Mouse (Mus musculus): ENCODE data around the gene Gsn.

Gsn gene

DNA sequence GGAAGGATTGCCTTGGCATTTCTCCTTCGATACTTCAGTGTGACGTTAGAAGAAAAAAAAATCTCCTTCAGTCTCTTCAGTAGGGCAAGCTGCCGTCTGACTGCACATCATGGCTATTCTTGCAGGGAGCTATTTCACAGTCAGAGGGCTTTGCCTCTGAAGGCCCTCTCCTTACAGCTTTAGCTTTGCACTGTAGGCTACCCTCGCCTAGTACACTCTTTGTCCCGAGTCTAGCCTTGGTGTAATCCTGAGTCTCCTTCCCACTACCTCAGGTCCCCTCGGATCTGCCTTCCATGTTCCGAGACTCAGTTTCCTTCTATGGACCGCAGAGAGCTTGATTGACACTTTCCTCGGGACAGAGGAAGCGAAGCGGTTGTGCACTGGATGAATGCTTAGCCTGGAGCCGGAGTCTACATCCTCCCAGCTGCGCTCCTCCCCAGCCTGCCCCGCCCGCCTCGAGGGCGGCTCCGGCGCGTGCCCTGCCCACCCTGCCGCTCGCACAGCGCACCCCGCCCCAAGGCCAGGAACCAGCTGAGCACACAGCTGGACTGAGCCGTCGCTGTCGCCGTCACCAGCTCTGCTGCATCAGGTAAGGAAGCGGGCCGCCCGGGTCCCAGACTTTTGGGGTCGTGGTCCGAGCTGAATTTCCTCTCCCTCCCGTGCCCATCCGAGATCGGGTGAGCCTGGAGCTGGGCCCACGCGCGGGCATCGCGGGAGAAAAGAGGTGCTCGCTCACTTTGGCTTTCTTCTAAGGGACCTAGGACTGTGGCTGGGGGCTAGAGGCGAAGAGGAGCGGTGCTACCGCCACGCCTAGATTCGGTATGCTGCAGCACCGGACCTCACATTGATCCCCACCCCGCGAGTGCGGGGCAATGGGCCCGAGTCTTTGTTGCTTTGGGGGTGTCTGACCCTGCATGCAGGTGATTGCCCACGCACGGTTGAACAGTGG lies at the start of gene Gsn:
Gene Gsn (plus strand): TSS at position 496 of the 949 bp plus-strand sequence.
- DNase-seq (ENCODE audit: low read depth): peak; percentile 60

DNA sequence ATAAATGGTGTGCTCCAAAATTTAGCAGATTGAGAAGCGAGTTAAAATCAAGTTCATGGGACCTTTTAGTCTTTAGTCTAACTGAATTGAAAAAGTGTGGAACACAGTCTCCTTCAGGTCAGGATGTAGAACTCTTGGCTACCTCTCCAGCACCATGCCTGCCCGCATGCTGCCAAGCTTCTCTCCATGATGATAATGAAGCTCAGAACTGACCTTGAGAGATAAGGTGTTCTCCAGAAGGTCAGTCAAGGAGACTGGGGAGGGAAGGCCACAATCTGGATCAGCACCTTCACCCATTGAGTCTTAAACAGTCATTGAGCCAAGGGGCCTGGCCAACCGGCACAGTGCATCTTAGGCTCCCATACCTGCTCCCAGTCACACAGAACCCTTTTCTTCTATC lies 49.4 kb upstream of the Gsn start:
- DNase-seq (ENCODE audit: low read depth): no peak

DNA sequence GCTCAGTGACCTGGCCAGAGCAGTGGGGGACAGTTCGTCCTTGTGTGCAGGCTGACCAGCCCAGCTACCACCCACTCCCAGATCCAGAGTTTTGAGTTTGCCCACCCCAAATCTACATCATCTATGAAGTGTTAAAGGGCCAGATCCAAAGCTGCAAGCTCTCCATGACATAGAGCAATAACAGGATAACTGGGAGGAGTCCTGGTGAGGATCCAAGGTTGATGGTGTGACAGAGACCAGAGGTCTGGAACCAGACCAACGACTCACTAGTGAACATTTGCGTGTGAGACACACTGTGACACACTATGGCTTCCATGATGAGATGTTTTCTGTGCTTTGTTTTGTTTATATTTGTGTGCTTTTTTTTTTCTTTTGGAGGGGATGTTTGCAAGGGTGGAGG lies 48.1 kb upstream of the Gsn start:
- no peak for DNase-seq (ENCODE audit: low read depth)

DNA sequence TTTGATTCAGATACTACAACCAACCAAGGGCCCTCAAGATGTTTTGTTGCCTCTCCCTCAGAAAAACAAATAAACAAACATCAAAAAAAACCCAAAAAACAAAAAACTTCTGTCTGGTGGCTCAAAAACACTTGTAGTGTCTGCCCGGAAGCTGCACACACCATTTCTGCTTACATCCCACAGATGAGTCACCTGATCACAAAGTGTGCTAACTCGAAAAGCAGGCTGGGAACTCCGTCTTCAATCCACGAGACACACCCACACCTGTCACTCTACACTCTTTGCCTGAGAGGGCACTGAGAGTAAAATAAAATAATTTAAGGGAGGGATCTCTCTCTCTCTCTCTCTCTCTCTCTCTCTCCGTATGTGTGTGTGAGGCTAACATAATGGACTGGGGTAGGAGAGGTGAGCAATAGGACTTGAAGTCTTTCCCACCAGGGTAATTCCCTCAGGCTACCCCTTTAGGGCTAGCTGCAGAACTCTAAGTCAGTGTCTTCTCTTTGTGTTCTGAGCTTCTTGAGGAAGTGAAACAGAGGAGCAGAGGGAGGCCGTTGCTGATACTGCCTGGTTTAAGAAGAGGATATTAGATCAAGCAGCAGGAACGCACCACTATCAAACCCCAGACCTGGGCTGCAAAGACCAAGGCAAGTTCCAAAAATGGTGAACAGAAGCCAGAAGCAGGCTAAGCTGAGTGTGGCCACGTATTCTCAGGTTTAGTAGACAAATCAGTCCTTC lies 47.1 kb upstream of the Gsn start:
- no peak for DNase-seq (ENCODE audit: low read depth)

DNA sequence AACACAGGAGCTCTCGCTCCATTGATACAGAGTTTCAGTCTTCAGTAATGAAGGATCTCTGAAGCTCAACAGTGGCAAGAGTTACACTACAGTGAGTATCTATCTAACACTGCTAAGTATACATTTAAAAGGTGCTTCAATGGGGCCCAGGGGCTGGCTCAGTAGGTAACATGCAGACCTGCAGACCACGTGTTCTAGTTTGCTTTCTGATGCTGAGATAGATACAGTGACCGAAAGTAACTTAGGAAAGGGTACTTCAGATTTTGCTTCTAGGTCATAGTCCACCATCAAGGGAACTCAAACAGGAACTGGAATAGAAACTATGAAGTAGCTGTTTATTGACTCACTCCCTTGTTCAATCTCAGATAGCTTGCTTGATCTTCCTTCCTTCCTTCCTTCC lies 44.5 kb upstream of the Gsn start:
- DNase-seq (ENCODE audit: low read depth): no peak

DNA sequence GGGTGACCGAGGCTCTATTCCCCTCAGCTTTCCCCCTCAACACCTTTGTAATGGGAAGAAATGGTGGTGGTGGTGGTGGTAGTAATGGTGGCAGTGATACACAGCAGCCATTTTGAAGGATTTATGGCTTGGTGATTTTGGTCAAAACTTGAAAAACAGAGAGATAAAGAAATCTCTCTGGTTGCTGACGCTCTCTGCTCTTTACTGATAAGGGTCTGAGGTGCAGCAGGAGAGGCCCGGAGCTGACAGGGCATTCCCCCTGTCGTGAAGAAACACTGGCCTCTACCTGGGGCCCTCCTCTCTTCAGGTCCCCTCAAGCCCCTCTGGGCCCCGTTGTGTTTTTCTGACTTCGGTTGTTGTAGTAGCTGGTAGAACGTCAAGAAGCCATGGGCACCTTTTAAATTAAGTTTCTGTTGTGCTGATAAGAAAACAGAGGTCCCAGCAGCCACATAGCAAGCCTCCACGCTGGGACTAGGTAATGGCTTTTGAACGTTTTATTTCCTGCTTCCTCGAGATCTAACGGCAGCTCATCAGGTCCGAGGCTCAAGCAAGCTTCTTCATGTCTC lies 42.8 kb upstream of the Gsn start:
- peak; percentile 47 for DNase-seq (ENCODE audit: low read depth)

DNA sequence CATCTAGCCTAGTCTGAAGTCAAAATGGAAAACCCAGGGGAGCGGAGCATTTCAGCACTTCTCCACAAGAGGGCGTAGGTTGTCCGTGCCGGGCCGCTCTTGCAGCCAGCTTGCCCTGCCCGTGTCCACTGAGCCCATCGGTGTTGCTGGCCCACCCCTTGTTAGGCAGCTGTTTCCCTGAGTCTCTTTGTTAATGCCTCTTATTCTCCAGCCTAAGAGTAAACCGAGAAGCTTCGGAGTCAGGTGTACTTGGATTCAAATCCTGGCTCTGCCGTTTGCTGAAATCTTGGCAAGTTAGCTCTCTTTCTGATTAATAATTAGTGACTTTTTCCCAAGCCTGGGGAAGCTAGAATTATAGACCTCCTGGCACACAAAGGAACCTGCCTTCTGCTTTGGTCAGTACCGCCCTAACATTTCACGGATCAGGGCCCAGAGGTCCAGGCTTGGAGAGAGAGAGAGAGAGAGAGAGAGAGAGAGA lies 41.3 kb upstream of the Gsn start:
- peak; percentile 51 for DNase-seq (ENCODE audit: low read depth)

DNA sequence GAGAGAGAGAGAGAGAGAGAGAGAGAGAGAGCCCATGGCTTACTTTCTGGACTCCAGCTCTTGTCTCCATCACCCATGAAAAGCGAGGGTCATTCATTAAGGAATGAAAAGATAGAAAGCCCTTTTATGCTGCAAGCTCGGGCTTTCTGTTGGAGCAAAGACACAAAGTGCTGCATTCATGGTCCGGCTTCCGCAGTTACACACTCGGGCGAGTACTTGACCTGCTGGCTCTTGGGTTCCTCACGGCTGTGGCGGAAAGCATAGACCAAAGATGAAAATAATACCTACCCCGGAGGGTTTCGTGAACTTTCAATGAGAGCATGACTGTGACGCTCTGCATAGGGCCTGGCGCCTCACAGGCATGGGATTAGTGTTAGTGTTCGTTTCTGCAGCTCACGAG lies 40.8 kb upstream of the Gsn start:
- no peak for DNase-seq (ENCODE audit: low read depth)

DNA sequence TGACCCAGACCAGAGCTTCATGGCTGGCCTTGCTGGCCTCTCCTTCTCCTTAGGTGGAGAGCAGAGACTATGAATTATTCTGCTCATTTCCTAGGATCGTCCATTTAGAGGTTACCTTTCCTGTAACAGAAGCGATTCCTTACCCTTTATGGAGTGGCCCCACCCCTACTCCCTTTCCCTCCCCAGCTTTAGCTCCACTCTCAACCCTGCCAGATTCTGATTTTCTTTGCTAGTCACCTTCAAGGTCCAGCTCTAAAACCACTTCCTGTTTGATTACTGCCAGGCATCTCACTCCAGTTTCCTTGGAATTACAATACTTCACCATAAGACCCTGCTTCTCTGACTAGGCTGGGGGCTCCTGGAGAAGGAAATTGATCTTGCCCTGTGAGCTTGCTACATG lies 39.5 kb upstream of the Gsn start:
- no peak for DNase-seq (ENCODE audit: low read depth)

DNA sequence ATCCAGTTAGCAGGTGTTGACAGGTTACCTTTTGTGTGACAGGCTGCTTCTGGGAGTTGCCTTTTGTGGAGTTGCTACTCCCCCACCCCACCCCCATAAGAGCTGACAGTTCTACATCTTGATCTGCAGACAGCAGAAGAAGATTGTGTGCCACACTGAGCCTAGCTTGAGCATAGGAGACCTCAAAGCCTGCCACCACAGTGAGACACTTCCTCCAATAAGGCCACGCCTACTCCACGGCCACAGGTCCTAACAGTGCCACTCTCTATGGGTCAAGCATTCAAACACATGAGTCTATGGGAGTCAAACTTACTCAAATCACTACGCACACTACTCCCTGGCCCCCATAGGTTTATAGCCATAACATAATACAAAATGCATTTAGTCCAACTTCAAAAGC lies 37.4 kb upstream of the Gsn start:
- no peak for DNase-seq (ENCODE audit: low read depth)

DNA sequence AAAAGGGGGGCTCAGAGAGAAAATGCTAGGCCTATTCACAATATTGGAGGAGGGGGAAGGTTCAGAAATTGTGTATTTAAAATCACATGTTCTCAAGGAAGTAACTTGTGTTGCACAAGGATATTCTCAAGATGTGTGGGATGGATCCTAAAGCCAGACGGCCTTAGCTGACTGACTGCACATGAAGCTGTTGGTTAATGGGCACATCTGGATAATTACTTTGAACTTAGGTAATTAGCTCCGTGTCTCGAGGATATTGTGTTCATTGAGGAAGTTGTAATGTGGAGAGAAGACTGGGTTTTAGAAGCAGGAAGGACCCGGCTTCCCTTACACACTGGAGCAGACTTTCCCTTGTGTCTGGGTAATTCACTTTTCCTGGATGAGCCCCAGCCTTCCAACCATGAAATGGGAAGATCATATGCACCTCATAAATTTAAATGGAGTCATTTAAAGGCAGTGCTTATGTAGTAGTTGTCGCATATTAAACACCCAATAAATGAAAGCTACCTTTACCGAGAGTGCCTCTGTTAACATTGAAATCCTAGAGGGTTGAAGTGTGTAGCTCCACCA lies 33.3 kb upstream of the Gsn start:
- no peak for DNase-seq (ENCODE audit: low read depth)

DNA sequence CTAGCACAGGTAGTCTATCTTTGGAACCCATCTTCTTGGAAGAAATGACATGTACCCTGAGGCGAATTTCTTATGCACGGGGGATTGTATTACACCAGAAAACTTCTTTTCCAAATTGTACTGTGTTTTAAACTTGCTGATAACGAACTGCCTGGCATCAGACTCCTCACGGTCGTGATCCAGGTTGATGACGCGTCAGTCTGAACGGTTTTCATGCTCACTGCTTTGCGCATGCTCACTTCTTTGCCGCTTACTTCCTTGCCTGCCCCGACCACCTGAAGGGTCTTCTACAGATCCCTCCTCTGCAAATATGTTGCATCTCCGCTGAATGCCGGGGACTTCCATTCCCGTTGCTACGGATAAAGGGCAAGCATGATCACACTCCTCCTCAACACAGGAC lies 31.9 kb upstream of the Gsn start:
- no peak for DNase-seq (ENCODE audit: low read depth)

DNA sequence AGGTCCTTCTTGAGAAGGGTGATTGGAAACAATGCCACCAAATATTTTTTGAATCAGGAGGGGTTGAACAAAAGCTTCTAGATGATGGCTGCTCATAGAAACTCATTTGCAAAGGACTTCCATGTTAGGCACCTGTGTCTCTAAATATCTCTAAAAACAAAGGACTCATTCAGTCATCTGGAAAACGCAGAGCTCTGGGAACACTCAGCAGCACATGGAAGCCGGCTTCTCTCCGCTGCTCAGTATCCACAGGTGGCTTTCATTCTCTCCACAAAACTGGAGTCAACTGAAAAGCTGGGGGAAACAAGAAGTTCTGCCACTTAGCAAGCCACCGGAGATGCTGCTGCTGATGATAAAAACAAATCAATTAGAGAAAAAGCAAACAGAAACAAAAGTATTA lies 28.0 kb upstream of the Gsn start:
- no peak for DNase-seq (ENCODE audit: low read depth)

DNA sequence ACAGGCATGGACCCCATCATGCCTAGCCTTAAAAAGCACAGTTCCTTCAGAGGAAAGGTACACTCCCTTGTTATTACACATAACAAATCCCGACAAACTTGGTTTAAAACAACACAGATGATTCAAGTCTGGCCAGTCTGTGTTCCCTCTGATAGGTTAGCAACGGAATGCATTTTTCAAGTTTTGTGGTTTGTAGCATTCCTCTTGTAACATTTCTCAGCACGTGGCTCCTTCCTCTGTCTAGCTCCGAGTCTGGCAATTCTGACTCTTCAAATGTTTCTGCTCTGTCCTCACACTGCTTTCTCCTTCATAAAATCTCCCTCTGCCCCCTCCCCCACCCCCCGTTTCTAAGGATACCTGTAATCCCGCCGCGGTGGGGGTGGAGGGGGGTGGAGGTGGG lies 26.0 kb upstream of the Gsn start:
- DNase-seq (ENCODE audit: low read depth): no peak

DNA sequence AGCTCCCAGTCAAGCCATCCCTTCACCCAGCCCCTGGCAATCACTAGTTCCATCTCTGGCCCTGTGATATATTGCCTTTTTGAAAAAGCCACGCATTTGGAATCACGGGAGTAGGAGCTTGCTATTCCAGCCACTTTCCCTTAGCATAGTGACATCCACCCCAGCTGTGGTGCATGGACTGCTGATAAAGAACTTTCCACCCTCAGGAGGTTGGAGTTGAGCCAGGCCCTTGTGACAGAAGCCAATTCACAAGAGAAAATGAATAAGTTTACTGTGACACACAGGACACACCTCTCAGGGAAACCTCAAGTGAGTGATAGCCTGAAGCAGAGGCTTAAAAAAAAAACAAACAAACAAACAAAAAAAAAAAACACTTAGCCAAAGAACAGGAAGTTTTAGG lies 24.3 kb upstream of the Gsn start:
- DNase-seq (ENCODE audit: low read depth): no peak

DNA sequence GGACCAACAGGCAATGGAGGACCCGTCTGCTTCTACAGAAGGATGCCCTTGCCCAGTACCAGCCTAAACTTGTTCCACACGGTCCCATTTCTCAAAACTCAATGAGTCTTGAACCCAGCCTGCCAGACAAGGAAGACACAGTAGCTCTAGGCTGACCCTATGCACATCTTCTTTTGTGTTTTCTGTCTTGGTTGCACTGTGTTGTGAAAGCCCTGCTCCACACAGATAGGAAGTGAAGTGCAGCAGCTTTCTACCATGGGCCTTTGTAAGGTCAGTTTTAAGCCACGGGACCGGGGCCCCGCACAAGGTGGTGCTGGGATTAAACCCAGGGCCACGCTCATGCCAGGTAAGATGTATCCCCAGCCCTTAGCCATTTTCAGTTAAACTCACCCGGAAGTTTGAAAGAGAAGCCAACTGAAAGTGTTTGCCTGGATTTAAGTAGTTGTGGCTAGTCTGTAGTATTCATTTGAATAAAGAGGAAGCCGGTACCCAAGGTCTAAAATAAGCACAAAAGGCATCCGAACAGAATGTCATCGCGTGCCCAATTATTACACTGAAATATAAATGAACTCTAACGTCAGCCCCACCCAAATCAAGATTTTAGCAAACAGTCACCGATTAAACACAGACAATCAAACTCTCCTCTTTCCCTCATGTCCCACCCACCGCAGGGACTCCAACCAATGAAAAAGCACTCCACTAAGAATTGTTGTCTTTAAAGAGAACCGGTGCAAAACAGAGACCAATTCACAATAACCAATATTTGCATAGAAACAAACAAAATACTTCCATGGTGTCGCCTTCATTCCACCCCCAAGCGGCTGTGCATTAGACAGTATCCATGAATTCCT lies 23.4 kb upstream of the Gsn start:
- DNase-seq (ENCODE audit: low read depth): no peak

DNA sequence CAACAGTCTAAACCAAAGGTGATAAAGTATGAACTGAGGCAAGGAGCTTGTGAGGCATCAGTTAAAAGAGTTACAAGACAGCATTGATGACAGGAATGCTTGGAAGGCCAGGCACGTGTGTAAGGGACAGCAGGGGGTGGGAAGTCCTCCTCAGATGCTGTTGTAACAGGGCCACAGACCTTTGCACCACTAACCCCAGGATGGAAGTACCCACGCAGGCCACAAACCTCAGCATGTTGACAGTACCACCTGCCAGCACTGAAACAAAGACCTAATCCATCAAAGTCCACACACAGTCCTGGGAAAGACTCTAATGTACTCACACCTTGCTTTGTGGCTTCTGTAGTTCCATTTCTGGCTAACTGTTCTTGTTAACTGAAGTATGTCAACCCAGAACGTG lies 22.3 kb upstream of the Gsn start:
- no peak for DNase-seq (ENCODE audit: low read depth)

DNA sequence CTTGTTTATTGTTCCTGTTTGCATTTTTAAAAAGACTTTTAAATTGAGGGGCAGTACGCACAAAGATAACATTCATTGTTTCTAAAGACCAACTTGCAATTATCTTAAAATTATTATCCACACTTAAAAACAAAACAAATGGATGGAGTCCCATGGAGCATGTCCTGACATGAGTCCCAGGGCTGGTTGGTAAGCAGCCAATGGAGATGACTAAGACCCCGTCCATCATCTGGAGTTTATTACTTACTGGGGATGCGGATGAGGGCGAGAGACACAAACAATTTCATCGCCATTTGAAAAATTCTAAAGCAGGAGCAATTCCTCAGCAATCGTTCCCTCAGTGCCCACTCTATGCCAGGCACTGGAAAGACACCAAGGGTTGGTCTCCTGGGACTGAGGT lies 21.2 kb upstream of the Gsn start:
- DNase-seq (ENCODE audit: low read depth): no peak

DNA sequence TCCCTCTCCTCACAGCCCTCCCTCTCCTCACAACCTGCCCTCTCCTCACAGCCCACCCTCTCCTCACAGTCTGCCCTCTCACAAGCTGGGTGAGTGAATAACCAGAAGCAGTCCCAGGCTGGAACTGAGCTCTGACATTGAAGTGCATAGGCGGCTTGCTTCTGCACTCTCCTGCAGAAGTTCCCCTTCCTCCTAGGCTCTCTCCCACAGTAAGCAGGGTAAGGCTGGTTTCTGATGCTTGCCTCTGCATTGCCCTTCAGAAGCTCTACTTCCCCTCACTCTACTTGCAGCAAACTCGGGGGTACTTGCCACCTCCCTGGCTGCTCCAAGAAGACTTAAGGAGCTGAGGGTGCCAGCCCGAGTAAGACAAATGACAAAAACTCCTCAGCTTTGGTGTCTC lies 11.9 kb upstream of the Gsn start:
- no peak for DNase-seq (ENCODE audit: low read depth)

DNA sequence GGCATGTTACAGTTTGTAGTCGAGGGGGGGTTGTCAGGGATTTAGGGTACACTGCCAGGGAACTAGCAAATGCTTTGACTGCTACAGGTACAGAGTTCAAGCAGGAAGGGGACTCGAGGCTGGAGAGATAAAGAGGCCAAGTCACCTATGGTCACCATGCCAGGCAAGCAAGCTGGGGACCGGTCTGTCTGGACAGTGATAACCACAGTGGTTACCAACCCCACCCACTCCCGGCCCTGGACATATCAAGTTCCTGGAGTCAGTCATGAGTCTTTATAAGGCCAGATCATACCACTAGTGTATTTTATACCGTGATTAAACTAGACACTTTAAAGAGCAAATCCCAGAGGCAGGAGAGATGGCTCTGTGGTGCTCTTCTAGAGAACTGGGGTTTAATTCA lies 8.4 kb upstream of the Gsn start:
- no peak for DNase-seq (ENCODE audit: low read depth)

DNA sequence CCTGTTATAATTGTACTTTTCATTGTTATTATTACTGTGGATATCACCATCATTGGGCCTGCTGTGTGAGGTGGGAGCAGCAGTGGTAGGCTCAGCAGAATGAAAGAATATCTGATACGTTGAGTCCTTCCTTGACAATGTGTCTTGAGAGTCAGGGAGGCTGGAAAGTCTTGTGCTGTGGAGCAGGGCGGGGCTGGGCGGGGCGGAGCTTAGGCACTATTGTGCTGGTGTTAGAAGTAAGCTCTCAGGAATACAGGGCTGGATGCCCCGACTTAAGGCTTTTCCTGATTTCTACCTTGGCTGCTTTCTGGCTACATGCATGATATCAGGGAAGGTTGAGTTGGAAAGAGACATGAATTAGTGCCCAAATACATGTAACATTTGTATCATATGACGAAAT lies 3.4 kb upstream of the Gsn start:
- no peak for DNase-seq (ENCODE audit: low read depth)

DNA sequence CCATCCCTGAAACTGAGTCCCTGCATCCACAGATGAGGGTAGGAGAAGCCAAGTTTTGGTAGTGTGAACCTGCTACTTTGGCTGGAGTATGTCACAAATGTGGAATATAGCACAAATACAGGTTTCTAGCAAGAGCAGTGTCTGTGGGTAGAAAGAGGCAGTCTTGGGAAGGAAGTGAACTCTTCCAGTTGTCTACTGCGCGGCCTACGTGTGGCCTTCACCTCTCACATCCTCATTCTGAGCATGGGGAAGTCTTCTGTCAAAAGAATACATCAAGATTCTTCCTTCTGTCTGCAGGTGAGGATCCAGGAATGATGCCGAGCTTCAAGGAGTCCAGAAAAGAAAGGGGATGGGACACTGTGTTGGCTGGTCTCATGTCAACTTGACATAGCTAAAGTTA lies 2.4 kb upstream of the Gsn start:
- no peak for DNase-seq (ENCODE audit: low read depth)
